Mouse (Mus musculus) embryo, embryonic 9.5 days (tissue): Measurements from ENCODE around the gene Specc1.

ENCODE experiments used
- DNase-seq: peaks from one replicate; pipeline ENCODE4 v3.0.0-alpha.2; 2017; ENCODE audit errors: extremely low spot score

The Specc1 gene

GRCm38 (mm10) chr11:62090321-62090720, 133.8 kb downstream of the Specc1 start:
- DNase-seq = no peak

- DNase-seq = no peak
Observed at GRCm38 (mm10) chr11:62103380-62103911, 146.9 kb downstream of the Specc1 start.

GRCm38 (mm10) chr11:62106401-62106871, 149.9 kb downstream of the Specc1 start:
- no peak for DNase-seq

GRCm38 (mm10) chr11:62107272-62107836, 150.8 kb downstream of the Specc1 start:
- DNase-seq = no peak

GRCm38 (mm10) chr11:62118561-62118960, 162.0 kb downstream of the Specc1 start:
- DNase-seq = no peak

- no peak for DNase-seq
Observed at GRCm38 (mm10) chr11:62119871-62120270, 163.3 kb downstream of the Specc1 start.

- no peak for DNase-seq
Observed at GRCm38 (mm10) chr11:62121365-62121764, 164.8 kb downstream of the Specc1 start.

- peak; percentile 82 for DNase-seq
Observed at GRCm38 (mm10) chr11:62127692-62128091, 171.1 kb downstream of the Specc1 start.

- DNase-seq = no peak
Observed at GRCm38 (mm10) chr11:62128197-62128596, 171.6 kb downstream of the Specc1 start.

GRCm38 (mm10) chr11:62130191-62130590, 173.6 kb downstream of the Specc1 start:
- DNase-seq = peak; percentile 27

GRCm38 (mm10) chr11:62130685-62131295, 174.2 kb downstream of the Specc1 start:
- DNase-seq = no peak

- no peak for DNase-seq
Observed at GRCm38 (mm10) chr11:62131601-62132000, 175.0 kb downstream of the Specc1 start.

GRCm38 (mm10) chr11:62134191-62134590, 177.6 kb downstream of the Specc1 start:
- DNase-seq = no peak

GRCm38 (mm10) chr11:62145216-62146110, 188.9 kb downstream of the Specc1 start:
- DNase-seq = no peak

- DNase-seq = no peak
Observed at GRCm38 (mm10) chr11:62146661-62147060, 190.1 kb downstream of the Specc1 start.

- no peak for DNase-seq
Observed at GRCm38 (mm10) chr11:62148026-62148425, 191.5 kb downstream of the Specc1 start.

- no peak for DNase-seq
Observed at GRCm38 (mm10) chr11:62148449-62148848, 191.9 kb downstream of the Specc1 start.

- no peak for DNase-seq
Observed at GRCm38 (mm10) chr11:62153057-62153456, 196.5 kb downstream of the Specc1 start.

GRCm38 (mm10) chr11:62159803-62160202, 203.2 kb downstream of the Specc1 start:
- DNase-seq = no peak

GRCm38 (mm10) chr11:62161450-62161849, 204.9 kb downstream of the Specc1 start:
- DNase-seq = no peak

GRCm38 (mm10) chr11:62164357-62164756, 207.8 kb downstream of the Specc1 start:
- DNase-seq = no peak

- no peak for DNase-seq
Observed at GRCm38 (mm10) chr11:62166503-62166902, 209.9 kb downstream of the Specc1 start.
